Mouse (Mus musculus) heart, embryonic 13.5 days (tissue): ENCODE measurements around the gene Efhd2. TPM values are rescaled to one million over a fixed set of nuclear protein-coding genes. Genes with fewer than 3 reads are reported as not detected.

Experiments
- ATAC-seq: fragments of 200-750 bp; cut with Nextera tagmentation; 2 replicates; pipeline ENCODE4 v1.8.0; 2017; ENCODE audit warnings: moderate TSS enrichment; ENCODE audit not compliant: insufficient number of reproducible peaks, low FRiP score, low TSS enrichment; ENCODE audit errors: extremely low read depth
- H3K27ac ChIP-seq: fragments of 300-500 bp; sonication (generic); replicated peaks from 2 replicates; pipeline ENCODE4 v1.5.1; 2015; ENCODE audit warnings: moderate library complexity, mild to moderate bottlenecking, inconsistent platforms
- H3K27me3 ChIP-seq: fragments of 300-500 bp; sonication (generic); replicated peaks from 2 replicates; pipeline ENCODE4 v1.6.1; 2015; ENCODE audit warnings: mild to moderate bottlenecking, inconsistent platforms
- H3K36me3 ChIP-seq: fragments of 300-500 bp; sonication (generic); 2 replicates; pipeline ENCODE4 v1.6.1; 2015; ENCODE audit warnings: mild to moderate bottlenecking, inconsistent platforms
- H3K4me1 ChIP-seq: fragments of 300-500 bp; sonication (generic); 2 replicates; pipeline ENCODE4 v1.6.1; 2015; ENCODE audit warnings: inconsistent platforms
- H3K4me2 ChIP-seq: fragments of 300-500 bp; sonication (generic); 2 replicates; pipeline ENCODE4 v1.6.1; 2015; ENCODE audit warnings: inconsistent platforms, mild to moderate bottlenecking, moderate library complexity
- H3K4me3 ChIP-seq: fragments of 300-500 bp; sonication (generic); 2 replicates; pipeline ENCODE4 v1.5.1; 2015; ENCODE audit warnings: moderate library complexity, mild to moderate bottlenecking, inconsistent platforms
- H3K9ac ChIP-seq: fragments of 300-500 bp; sonication (generic); 2 replicates; pipeline ENCODE4 v1.6.1; 2015; ENCODE audit warnings: inconsistent platforms, mild to moderate bottlenecking, moderate library complexity
- H3K9me3 ChIP-seq: fragments of 300-500 bp; sonication (generic); 2 replicates; pipeline ENCODE4 v1.6.1; 2016; ENCODE audit warnings: inconsistent platforms
- WGBS: fragments of 180-500 bp; shearing (Covaris S2); methylation state at CpG from one replicate; pipeline ENCODE4 v1.1.7; 2015; ENCODE audit warnings: mixed read lengths; 5-methylcytosine and 5-hydroxymethylcytosine counted together
- polyA plus RNA-seq: library from polyadenylated mRNA; unstranded; fragments of >200 nt; fragmentation: Nextera tagmentation; extraction: Ambion mirVana; gene quantifications from 2 replicates; pipeline ENCODE4 v1.2.1, GENCODE M21; 2015

The Efhd2 gene
- polyA plus RNA-seq, 1 experiment from 2014 or later, result 79.6 TPM

DNA sequence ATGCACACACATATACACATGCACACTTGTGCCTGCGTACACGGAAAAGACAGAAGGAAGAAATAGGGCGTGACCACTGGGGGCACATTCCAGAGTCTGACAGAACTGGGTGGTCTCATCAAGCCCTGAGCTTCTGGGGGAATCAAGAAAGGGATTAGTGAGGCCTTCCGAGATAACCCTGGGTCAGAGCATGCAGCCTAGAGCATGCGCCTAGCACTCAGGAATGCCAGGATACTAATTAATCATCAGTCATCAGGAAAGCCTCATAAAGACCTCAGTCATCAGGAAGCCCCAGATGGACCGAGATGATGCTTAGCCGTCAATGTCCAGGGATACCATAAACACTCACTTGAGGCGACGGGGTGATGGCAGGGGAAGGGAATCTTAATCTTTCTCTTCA is 5.2 kb upstream of the Efhd2 start:
- 41% methylated on average over 9 of the region's 9 CpGs for WGBS
- H3K27ac ChIP-seq, result no peak overlapping the region

DNA sequence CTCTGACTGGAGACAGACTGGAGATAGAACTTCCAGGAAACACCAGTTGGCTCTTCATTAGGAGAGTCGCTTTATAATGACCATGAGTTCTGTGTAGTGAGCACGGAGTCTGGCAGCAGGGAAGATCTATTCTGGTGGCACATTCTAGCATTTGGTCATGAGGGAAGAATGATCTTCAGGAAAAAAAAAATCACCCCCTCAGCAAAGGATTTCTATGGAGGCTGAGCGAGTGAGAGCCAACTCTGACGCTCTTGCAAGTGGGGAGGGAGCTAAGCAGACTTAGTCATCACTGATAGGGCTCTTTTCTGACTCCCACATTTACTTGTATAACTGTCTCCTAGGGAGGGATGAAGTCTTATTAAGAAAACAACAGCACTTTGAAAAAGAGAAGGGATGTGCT is 4.4 kb upstream of the Efhd2 start:
- ATAC-seq, result no peak
- Histone ChIP-seq H3K27me3 (no peaks in the 10 kb centered on the region), H3K27ac (peak overlapping the region; percentile 16; the same call in 1 of the 2 replicates), H3K9ac (no peak overlapping the region), H3K4me1 (peaks cover 69% of the 10 kb centered on the region), H3K4me3 (no peak overlapping the region), H3K9me3 (no peaks in the 10 kb centered on the region), H3K36me3 (no peaks in the 10 kb centered on the region), H3K4me2 (no peak overlapping the region; the same call in 1 of the 2 replicates)
- WGBS, result 34% methylated on average over 4 of the region's 4 CpGs

More for the DNA sequence above, 5.2 kb upstream of the Efhd2 start:
- Histone ChIP-seq H3K27me3 (no peaks in the 10 kb centered on the region), H3K9ac (no peak overlapping the region), H3K4me2 (no peak overlapping the region), H3K9me3 (no peaks in the 10 kb centered on the region), H3K36me3 (no peaks in the 10 kb centered on the region), H3K4me3 (no peak overlapping the region), H3K4me1 (peaks cover 74% of the 10 kb centered on the region)
- no peak for ATAC-seq

GRCm38 (mm10) chr4:141878621-141879020 is 3.9 kb upstream of the Efhd2 start:
- ATAC-seq, result no peak
- WGBS, result 40% methylated on average over 7 of the region's 7 CpGs
- Histone ChIP-seq H3K4me3 (no peak overlapping the region), H3K27ac (peak overlapping the region; percentile 16; the same call in 1 of the 2 replicates), H3K4me1 (peaks cover 70% of the 10 kb centered on the region), H3K36me3 (no peaks in the 10 kb centered on the region), H3K4me2 (no peak overlapping the region; the same call in 1 of the 2 replicates), H3K27me3 (no peaks in the 10 kb centered on the region), H3K9ac (no peak overlapping the region), H3K9me3 (no peaks in the 10 kb centered on the region)

GRCm38 (mm10) chr4:141875481-141876108 is 875 bp upstream of the Efhd2 start:
- no peaks in the 10 kb centered on the region for H3K27me3 ChIP-seq
- H3K9ac ChIP-seq, result peak overlapping the region; percentile 96
- H3K4me2 ChIP-seq, result peak overlapping the region; percentile 96
- H3K4me3 ChIP-seq, result peak overlapping the region; percentile 91
- no peaks in the 10 kb centered on the region for H3K9me3 ChIP-seq
- H3K27ac ChIP-seq, result peak overlapping the region; percentile 77
- ATAC-seq, result no peak
- 4% methylated on average over 8 of the region's 8 CpGs for WGBS
- peaks cover 70% of the 10 kb centered on the region for H3K4me1 ChIP-seq
- H3K36me3 ChIP-seq, result peaks cover 12% of the 10 kb centered on the region

DNA sequence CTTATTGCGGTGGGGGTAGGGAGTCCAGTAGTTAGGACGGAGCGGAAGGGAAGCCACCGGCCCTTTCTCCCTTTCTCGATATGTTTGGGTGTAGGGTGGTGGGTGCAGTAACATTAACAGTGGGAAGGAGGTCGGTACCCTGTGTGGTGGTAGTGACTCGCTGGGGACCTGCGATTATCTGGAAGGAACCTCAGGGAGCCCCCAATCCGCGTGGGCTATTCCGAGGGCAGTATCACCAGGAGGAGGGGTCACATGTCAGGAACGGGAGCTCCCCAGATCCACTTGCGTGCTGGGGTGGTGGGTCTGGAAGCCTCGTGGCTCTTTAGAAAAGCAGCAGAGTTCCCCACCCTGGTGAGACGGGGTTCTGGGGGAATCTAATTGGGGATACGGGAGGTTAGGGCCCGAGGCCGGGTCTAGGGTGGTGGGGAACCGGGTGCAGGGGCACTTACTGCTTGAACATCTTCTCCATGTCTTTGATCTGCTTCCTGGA is 564 bp downstream of the Efhd2 start:
- no peak for ATAC-seq
- Histone ChIP-seq H3K36me3 (peaks cover 20% of the 10 kb centered on the region), H3K4me1 (peaks cover 71% of the 10 kb centered on the region), H3K27ac (peak overlapping the region; percentile 77), H3K4me2 (peak overlapping the region; percentile 96), H3K9ac (peak overlapping the region; percentile 96), H3K27me3 (no peaks in the 10 kb centered on the region), H3K9me3 (no peaks in the 10 kb centered on the region), H3K4me3 (peak overlapping the region; percentile 91)
- under 1% methylated on average over 19 of the region's 19 CpGs for WGBS

DNA sequence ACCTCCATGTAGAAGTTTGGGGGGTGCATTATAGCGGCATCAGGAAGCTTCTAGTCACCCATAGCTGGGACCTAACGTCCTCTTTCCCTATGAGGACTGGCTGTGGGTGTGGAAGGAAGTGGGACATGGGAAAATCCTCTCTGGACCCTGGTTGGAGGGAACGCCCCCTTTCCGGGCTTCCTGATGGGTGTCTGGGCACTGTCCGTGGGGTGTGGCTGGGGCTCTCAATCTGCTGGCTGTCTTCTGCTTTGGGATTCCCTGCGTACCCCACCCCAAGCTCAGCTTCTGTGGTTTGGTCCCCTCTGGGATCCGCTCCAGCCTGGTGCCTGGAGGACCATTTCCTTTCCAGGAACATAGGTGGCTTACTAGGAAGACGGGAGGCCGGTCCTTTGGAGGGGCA is 1.7 kb downstream of the Efhd2 start:
- Histone ChIP-seq H3K4me2 (peak overlapping the region; percentile 96), H3K4me1 (peaks cover 74% of the 10 kb centered on the region), H3K4me3 (peak overlapping the region; percentile 91), H3K27me3 (no peaks in the 10 kb centered on the region), H3K9me3 (no peaks in the 10 kb centered on the region), H3K9ac (peak overlapping the region; percentile 96), H3K27ac (peak overlapping the region; percentile 29), H3K36me3 (peaks cover 25% of the 10 kb centered on the region)
- no peak for ATAC-seq
- WGBS, result 56% methylated on average over 9 of the region's 9 CpGs

GRCm38 (mm10) chr4:141871909-141872308 is 2.8 kb downstream of the Efhd2 start:
- Histone ChIP-seq H3K4me3 (peak overlapping the region; percentile 91), H3K4me2 (peak overlapping the region; percentile 96), H3K9ac (peak overlapping the region; percentile 96), H3K4me1 (peaks cover 84% of the 10 kb centered on the region), H3K27me3 (no peaks in the 10 kb centered on the region), H3K36me3 (peaks cover 25% of the 10 kb centered on the region), H3K27ac (peak overlapping the region; percentile 77), H3K9me3 (no peaks in the 10 kb centered on the region)
- WGBS, result 46% methylated on average over 9 of the region's 9 CpGs
- ATAC-seq, result no peak

DNA sequence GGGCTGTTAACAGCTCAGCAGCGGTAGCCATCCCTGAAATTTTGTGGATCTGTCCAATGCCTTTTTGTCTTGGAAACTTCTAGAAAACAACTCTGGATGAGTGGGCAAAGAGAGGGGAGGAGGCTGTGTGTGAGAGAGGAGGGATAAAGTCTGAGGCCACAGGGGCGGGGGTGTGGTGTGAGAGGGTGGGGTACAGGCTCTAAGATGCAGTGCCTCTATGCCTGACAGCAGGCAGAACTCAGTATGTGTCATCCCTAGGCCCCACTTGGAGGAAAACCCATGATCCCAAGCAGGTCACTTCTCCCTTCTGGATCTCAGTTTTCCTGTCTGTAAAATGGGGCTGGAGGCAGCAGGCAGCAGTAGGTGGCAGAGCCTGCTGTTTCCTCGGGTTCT is 3.4 kb downstream of the Efhd2 start:
- H3K27ac ChIP-seq, result 0 out of 2 replicates have a peak overlapping the region, but pooled peaks have one; percentile 77
- H3K4me2 ChIP-seq, result peak overlapping the region; percentile 96
- H3K9ac ChIP-seq, result peak overlapping the region; percentile 96
- no peak for ATAC-seq
- WGBS, result 76% methylated on average over 3 of the region's 3 CpGs
- H3K27me3 ChIP-seq, result no peaks in the 10 kb centered on the region
- H3K36me3 ChIP-seq, result peaks cover 25% of the 10 kb centered on the region
- H3K9me3 ChIP-seq, result no peaks in the 10 kb centered on the region
- H3K4me1 ChIP-seq, result peaks cover 88% of the 10 kb centered on the region
- H3K4me3 ChIP-seq, result peak overlapping the region; percentile 91

DNA sequence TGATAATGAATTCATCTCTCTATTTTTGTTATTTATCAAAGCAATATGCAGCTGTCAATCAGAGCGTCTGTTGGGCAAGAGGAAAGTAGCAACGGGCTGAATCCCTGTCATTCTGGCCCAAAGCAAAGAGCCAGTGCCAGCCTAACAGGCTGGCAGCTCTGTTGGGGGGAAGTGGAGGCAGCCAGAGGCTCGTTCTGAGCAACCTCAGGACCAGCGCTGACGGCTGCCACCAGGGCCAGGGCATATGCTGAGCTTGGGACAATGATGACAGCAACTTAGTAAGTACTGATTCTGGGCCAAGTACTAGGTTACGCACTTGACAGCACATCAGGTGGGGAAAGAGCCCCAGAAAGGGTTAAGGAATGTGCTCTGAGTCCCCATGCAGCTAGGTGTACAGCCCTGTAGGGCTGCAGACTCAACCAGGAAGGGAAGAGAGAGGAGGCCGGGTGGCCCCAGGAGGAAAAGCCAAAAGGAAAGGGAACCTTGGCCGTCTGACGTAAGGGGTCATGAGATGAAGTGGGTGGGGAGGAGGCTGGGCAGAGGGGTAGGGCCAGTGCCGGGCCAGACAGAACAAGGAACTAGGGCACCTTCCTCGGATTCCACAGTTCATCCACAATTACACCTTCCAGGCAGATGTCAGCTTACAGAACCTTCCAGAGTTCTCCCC is 3.9 kb downstream of the Efhd2 start:
- ATAC-seq, result no peak
- Histone ChIP-seq H3K27ac (no peak overlapping the region), H3K4me2 (peak overlapping the region; percentile 96; the same call in 1 of the 2 replicates), H3K9ac (0 out of 2 replicates have a peak overlapping the region, but pooled peaks have one; percentile 96), H3K27me3 (no peaks in the 10 kb centered on the region), H3K36me3 (peaks cover 28% of the 10 kb centered on the region), H3K9me3 (no peaks in the 10 kb centered on the region), H3K4me1 (peaks cover 89% of the 10 kb centered on the region), H3K4me3 (no peak overlapping the region)
- WGBS, result 71% methylated on average over 11 of the region's 11 CpGs

DNA sequence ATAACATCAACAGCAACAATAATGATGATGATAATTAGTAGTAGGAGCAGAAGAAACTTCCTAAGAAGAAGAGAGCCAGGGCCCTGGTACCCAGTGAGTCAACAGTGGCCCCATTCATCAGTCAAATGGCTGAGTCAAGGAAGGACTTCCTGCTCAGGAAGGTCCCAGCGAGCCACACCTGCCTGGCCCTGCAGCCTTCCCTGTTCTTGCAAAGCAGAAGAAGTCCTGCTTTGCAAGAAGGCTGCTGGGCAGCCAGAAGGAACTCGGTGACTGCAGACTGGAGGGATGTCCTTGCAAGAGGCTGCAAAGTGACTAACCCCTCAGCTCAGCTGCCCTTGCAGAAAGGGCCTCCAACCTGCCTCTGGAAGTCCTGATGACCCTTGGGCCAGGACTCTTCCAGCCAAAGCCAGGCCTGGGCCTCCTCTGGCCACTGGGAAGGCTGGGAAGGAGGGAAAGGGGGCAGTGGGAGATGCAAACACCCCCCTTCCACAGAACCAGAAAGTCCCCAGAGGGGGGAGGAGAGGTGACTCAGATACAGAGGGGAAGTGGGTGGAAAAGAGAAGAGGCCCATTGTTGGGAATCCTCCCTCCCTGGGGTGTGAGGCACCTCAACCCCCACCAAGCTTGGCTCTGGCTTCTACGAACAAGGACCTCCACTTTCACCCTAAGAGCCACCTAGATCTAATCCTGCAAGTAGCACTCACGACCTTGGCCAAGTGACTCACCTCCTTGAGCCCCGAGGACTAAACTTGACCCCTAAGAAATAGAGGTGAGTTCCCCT is 5.1 kb downstream of the Efhd2 start:
- WGBS, result 50% methylated on average over 5 of the region's 5 CpGs
- no peaks in the 10 kb centered on the region for H3K27me3 ChIP-seq
- H3K9ac ChIP-seq, result peak overlapping the region; percentile 53; the same call in 1 of the 2 replicates
- H3K9me3 ChIP-seq, result no peaks in the 10 kb centered on the region
- H3K4me1 ChIP-seq, result peaks cover 86% of the 10 kb centered on the region
- ATAC-seq, result no peak
- H3K4me2 ChIP-seq, result no peak overlapping the region
- no peak overlapping the region for H3K4me3 ChIP-seq
- H3K27ac ChIP-seq, result peak overlapping the region; percentile 26
- H3K36me3 ChIP-seq, result peaks cover 40% of the 10 kb centered on the region

DNA sequence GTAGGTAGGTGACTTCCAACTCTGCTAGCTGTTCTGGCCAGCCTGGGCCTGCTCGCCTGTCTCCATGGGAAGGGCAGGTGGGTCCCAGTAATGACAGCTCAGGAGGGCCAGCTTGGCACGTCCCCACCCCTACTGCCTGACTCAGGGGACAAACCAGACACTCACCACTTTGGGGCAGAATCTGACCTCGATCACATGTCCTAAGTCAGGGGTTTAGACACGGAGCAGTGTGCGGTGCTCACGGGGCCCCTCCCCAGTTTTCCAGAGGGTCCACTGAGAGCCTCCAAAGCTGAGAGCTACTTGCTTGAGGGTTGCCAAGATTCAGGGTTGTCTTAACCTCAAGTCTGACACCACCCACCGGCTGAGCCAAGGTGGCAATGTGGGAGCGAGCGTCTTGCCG is 6.7 kb downstream of the Efhd2 start:
- no peak for ATAC-seq
- WGBS, result 73% methylated on average over 10 of the region's 10 CpGs
- peaks cover 93% of the 10 kb centered on the region for H3K4me1 ChIP-seq
- H3K4me3 ChIP-seq, result no peak overlapping the region
- H3K27me3 ChIP-seq, result no peaks in the 10 kb centered on the region
- peak overlapping the region; percentile 57 for H3K4me2 ChIP-seq
- peaks cover 49% of the 10 kb centered on the region for H3K36me3 ChIP-seq
- H3K9ac ChIP-seq, result peak overlapping the region; percentile 68
- H3K27ac ChIP-seq, result peak overlapping the region; percentile 92
- H3K9me3 ChIP-seq, result no peaks in the 10 kb centered on the region
